Mouse (Mus musculus) heart, embryonic 10.5 days (tissue): ENCODE data around the gene Clstn2. TPM values are rescaled to one million over a fixed set of nuclear protein-coding genes. Genes with fewer than 3 reads are reported as not detected.

Experiments
- DNase-seq: peaks from one replicate; pipeline ENCODE4 v3.0.0-alpha.2; 2017; ENCODE audit warnings: low spot score
- H3K27ac ChIP-seq: fragments of 300-500 bp; sonication (generic); 2 replicates; pipeline ENCODE4 v1.5.1; 2016; ENCODE audit warnings: mild to moderate bottlenecking
- H3K27me3 ChIP-seq: fragments of 300-500 bp; sonication (generic); 2 replicates; pipeline ENCODE4 v1.6.1; 2016; ENCODE audit warnings: mild to moderate bottlenecking; ENCODE audit not compliant: poor library complexity, insufficient read depth, severe bottlenecking
- H3K36me3 ChIP-seq: fragments of 300-500 bp; sonication (generic); 2 replicates; pipeline ENCODE4 v1.6.1; 2016; ENCODE audit warnings: mild to moderate bottlenecking, moderate library complexity
- H3K4me1 ChIP-seq: fragments of 300-500 bp; sonication (generic); 2 replicates; pipeline ENCODE4 v1.6.1; 2016; ENCODE audit warnings: mild to moderate bottlenecking
- H3K4me3 ChIP-seq: fragments of 300-500 bp; sonication (generic); 2 replicates; pipeline ENCODE4 v1.5.1; 2016; ENCODE audit warnings: mild to moderate bottlenecking, moderate library complexity
- H3K9me3 ChIP-seq: fragments of 300-500 bp; sonication (generic); 2 replicates; pipeline ENCODE4 v1.6.1; 2016; ENCODE audit warnings: mild to moderate bottlenecking, moderate library complexity
- WGBS: fragments of 180-500 bp; shearing (Covaris S2); methylation state at CpG from one replicate; pipeline ENCODE4 v1.1.7; 2016; 5-methylcytosine and 5-hydroxymethylcytosine counted together
- polyA plus RNA-seq: library from polyadenylated mRNA; unstranded; fragments of >200 nt; fragmentation: Nextera tagmentation; extraction: Ambion mirVana; gene quantifications from 2 replicates; pipeline ENCODE4 v1.2.1, GENCODE M21; 2016

The Clstn2 gene
- polyA plus RNA-seq, 1 experiment from 2014 or later: 1.6 TPM

GRCm38 (mm10) chr9:97541419-97541818 is 491.6 kb downstream of the Clstn2 start:
- no peak overlapping the region for H3K27ac ChIP-seq
- H3K4me3 ChIP-seq: no peak overlapping the region
- DNase-seq: no peak
- no peaks in the 10 kb centered on the region for H3K4me1 ChIP-seq
- H3K9me3 ChIP-seq: no peaks in the 10 kb centered on the region
- no peaks in the 10 kb centered on the region for H3K27me3 ChIP-seq
- WGBS: 84% methylated on average over 6 of the region's 6 CpGs
- no peaks in the 10 kb centered on the region for H3K36me3 ChIP-seq

GRCm38 (mm10) chr9:97538075-97538779 is 494.8 kb downstream of the Clstn2 start:
- Histone ChIP-seq H3K27ac (no peak overlapping the region), H3K4me3 (no peak overlapping the region), H3K27me3 (no peaks in the 10 kb centered on the region), H3K36me3 (no peaks in the 10 kb centered on the region), H3K4me1 (no peaks in the 10 kb centered on the region), H3K9me3 (no peaks in the 10 kb centered on the region)
- no peak for DNase-seq
- WGBS: 75% methylated on average over 8 of the region's 8 CpGs

- Histone ChIP-seq H3K27me3 (no peaks in the 10 kb centered on the region), H3K4me1 (no peaks in the 10 kb centered on the region)
- WGBS: 91% methylated on average over 2 of the region's 2 CpGs
Measured at GRCm38 (mm10) chr9:97534196-97534595, 498.8 kb downstream of the Clstn2 start.

GRCm38 (mm10) chr9:97533306-97533705 is 499.7 kb downstream of the Clstn2 start:
- Histone ChIP-seq H3K27me3 (no peaks in the 10 kb centered on the region), H3K4me3 (no peak overlapping the region), H3K27ac (no peak overlapping the region), H3K36me3 (no peaks in the 10 kb centered on the region), H3K4me1 (no peaks in the 10 kb centered on the region), H3K9me3 (no peaks in the 10 kb centered on the region)
- WGBS: 77% methylated on average over 3 of the region's 3 CpGs
- DNase-seq: no peak

More at GRCm38 (mm10) chr9:97534196-97534595, 498.8 kb downstream of the Clstn2 start:
- no peak for DNase-seq
- Histone ChIP-seq H3K27ac (no peak overlapping the region), H3K4me3 (no peak overlapping the region), H3K9me3 (no peaks in the 10 kb centered on the region), H3K36me3 (no peaks in the 10 kb centered on the region)

- H3K9me3 ChIP-seq: no peaks in the 10 kb centered on the region
- H3K36me3 ChIP-seq: no peaks in the 10 kb centered on the region
- no peak overlapping the region for H3K27ac ChIP-seq
- no peaks in the 10 kb centered on the region for H3K4me1 ChIP-seq
- H3K4me3 ChIP-seq: no peak overlapping the region
- 88% methylated on average over 13 of the region's 13 CpGs for WGBS
- no peak for DNase-seq
- H3K27me3 ChIP-seq: no peaks in the 10 kb centered on the region
Measured at GRCm38 (mm10) chr9:97532536-97532935, 500.4 kb downstream of the Clstn2 start.

GRCm38 (mm10) chr9:97527926-97528325 is 505.1 kb downstream of the Clstn2 start:
- Histone ChIP-seq H3K27me3 (no peaks in the 10 kb centered on the region), H3K27ac (no peak overlapping the region), H3K4me3 (no peak overlapping the region), H3K9me3 (no peaks in the 10 kb centered on the region), H3K36me3 (no peaks in the 10 kb centered on the region), H3K4me1 (no peaks in the 10 kb centered on the region)
- DNase-seq: no peak
- 83% methylated on average over 1 of the region's 1 CpGs for WGBS

GRCm38 (mm10) chr9:97527276-97527675 is 505.7 kb downstream of the Clstn2 start:
- H3K36me3 ChIP-seq: no peaks in the 10 kb centered on the region
- H3K9me3 ChIP-seq: no peaks in the 10 kb centered on the region
- H3K4me1 ChIP-seq: no peaks in the 10 kb centered on the region
- DNase-seq: no peak
- WGBS: 79% methylated on average over 1 of the region's 1 CpGs
- no peaks in the 10 kb centered on the region for H3K27me3 ChIP-seq
- H3K4me3 ChIP-seq: no peak overlapping the region
- H3K27ac ChIP-seq: no peak overlapping the region

- no peaks in the 10 kb centered on the region for H3K36me3 ChIP-seq
- 73% methylated on average over 3 of the region's 3 CpGs for WGBS
- H3K27ac ChIP-seq: no peak overlapping the region
- no peaks in the 10 kb centered on the region for H3K4me1 ChIP-seq
- no peak overlapping the region for H3K4me3 ChIP-seq
- no peak for DNase-seq
- H3K27me3 ChIP-seq: no peaks in the 10 kb centered on the region
- no peaks in the 10 kb centered on the region for H3K9me3 ChIP-seq
Measured at GRCm38 (mm10) chr9:97525563-97525962, 507.4 kb downstream of the Clstn2 start.

- Histone ChIP-seq H3K4me3 (no peak overlapping the region), H3K27ac (no peak overlapping the region), H3K4me1 (no peaks in the 10 kb centered on the region), H3K27me3 (no peaks in the 10 kb centered on the region), H3K9me3 (no peaks in the 10 kb centered on the region), H3K36me3 (no peaks in the 10 kb centered on the region)
- WGBS: 73% methylated on average over 3 of the region's 3 CpGs
- DNase-seq: no peak
Measured at GRCm38 (mm10) chr9:97524861-97525260, 508.1 kb downstream of the Clstn2 start.

GRCm38 (mm10) chr9:97520771-97521170 is 512.2 kb downstream of the Clstn2 start:
- H3K4me3 ChIP-seq: no peak overlapping the region
- no peak for DNase-seq
- no peak overlapping the region for H3K27ac ChIP-seq
- no peaks in the 10 kb centered on the region for H3K27me3 ChIP-seq
- H3K36me3 ChIP-seq: no peaks in the 10 kb centered on the region
- WGBS: 88% methylated on average over 3 of the region's 3 CpGs
- H3K9me3 ChIP-seq: no peaks in the 10 kb centered on the region
- H3K4me1 ChIP-seq: no peaks in the 10 kb centered on the region

GRCm38 (mm10) chr9:97517006-97517405 is 516.0 kb downstream of the Clstn2 start:
- H3K9me3 ChIP-seq: no peaks in the 10 kb centered on the region
- H3K27me3 ChIP-seq: no peaks in the 10 kb centered on the region
- WGBS: 57% methylated on average over 3 of the region's 3 CpGs

GRCm38 (mm10) chr9:97514639-97515038 is 518.3 kb downstream of the Clstn2 start:
- WGBS: 87% methylated on average over 2 of the region's 2 CpGs
- H3K27me3 ChIP-seq: no peaks in the 10 kb centered on the region

More at GRCm38 (mm10) chr9:97517006-97517405, 516.0 kb downstream of the Clstn2 start:
- DNase-seq: no peak
- H3K36me3 ChIP-seq: no peaks in the 10 kb centered on the region
- H3K27ac ChIP-seq: no peak overlapping the region
- H3K4me1 ChIP-seq: no peaks in the 10 kb centered on the region
- no peak overlapping the region for H3K4me3 ChIP-seq

GRCm38 (mm10) chr9:97512282-97512850 is 520.6 kb downstream of the Clstn2 start:
- H3K27ac ChIP-seq: no peak overlapping the region

More at GRCm38 (mm10) chr9:97514639-97515038, 518.3 kb downstream of the Clstn2 start:
- no peaks in the 10 kb centered on the region for H3K4me1 ChIP-seq
- no peak for DNase-seq
- no peaks in the 10 kb centered on the region for H3K36me3 ChIP-seq
- H3K27ac ChIP-seq: no peak overlapping the region
- no peak overlapping the region for H3K4me3 ChIP-seq
- H3K9me3 ChIP-seq: no peaks in the 10 kb centered on the region

More at GRCm38 (mm10) chr9:97512282-97512850, 520.6 kb downstream of the Clstn2 start:
- H3K36me3 ChIP-seq: no peaks in the 10 kb centered on the region
- H3K4me3 ChIP-seq: no peak overlapping the region
- H3K4me1 ChIP-seq: no peaks in the 10 kb centered on the region
- no peak for DNase-seq
- WGBS: 77% methylated on average over 3 of the region's 3 CpGs
- no peaks in the 10 kb centered on the region for H3K9me3 ChIP-seq
- H3K27me3 ChIP-seq: no peaks in the 10 kb centered on the region
